8 mouse cellular contexts compared by ENCODE assay signal in the genomic region with DNA sequence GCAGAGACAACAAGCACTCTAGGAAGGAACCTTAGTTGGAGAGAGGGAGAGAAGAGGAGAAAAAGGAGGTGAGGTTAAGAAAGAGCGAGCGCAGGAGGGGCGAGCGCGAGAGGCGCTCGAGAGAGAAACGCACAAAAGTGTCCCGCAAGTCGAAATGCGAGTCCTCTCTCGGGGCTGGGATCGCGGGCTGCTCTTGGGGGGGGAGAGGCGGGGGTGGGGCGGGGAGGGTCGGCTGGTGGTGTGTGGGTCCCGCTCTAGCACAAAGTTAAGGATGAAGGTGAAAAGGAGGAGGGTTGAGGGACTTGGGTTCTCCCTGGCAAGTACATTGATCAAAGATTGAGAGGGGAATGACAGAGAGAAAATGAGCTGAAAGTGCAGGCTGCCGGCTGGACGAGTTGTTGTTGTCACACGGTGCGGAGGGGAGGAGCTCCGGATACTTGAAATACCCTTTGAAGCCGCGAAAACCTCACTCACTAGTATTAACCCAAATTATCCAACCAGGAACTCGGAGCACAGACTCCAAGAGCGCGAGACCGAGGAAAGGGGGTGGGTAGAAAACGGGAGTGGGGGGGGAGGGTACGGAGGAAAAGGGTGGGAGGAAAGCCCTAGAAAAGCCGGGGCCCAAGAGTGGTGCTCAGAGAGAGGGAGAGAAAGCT. TPM values are rescaled to one million over a fixed set of nuclear protein-coding genes. Genes with fewer than 3 reads are reported as not detected.
DNase-seq lines count a peak whose midpoint lies in the region; ATAC-seq and TF ChIP-seq lines count a peak whose summit lies in the region.

A gene (minus strand): TSS at position 345 of the 656 bp plus-strand sequence.

- peak; percentile 12; the same call in 1 of the 2 replicates for TF ChIP-seq POLR2A in lung, adult 2 months (IDR thresholded peaks at IDR 0.05; ENCODE audit: borderline replicate concordance, extremely low read depth, low read depth, low read length)

- DNase-seq in thymus, postnatal 4 days = peak; percentile 8
- no peak for DNase-seq in thymus, postnatal 14 days
- DNase-seq in kidney, postnatal 10 days = peak; percentile 81
- peak; percentile 33 for DNase-seq in lung, adult 2 months
- no peak for DNase-seq in adipocyte (ENCODE audit: low spot score)

- WGBS in embryonic facial prominence, embryonic 13.5 days = 1% methylated on average over 31 of the region's 32 CpGs
- under 1% methylated on average over 32 of the region's 32 CpGs for WGBS in heart, embryonic 15.5 days
- WGBS in lung, adult 2 months = under 1% methylated on average over 32 of the region's 32 CpGs
- under 1% methylated on average over 32 of the region's 32 CpGs for WGBS in neural tube, embryonic 15.5 days

- 0 out of 2 replicates have a peak, but pooled peaks cover 2% of the 10 kb centered on the region for H3K4me1 ChIP-seq in embryonic facial prominence, embryonic 13.5 days
- peaks cover 5% of the 10 kb centered on the region; the same call in 1 of the 2 replicates for H3K4me1 ChIP-seq in heart, embryonic 15.5 days (replicated peaks)
- H3K4me1 ChIP-seq in lung, adult 2 months (ENCODE audit: control insufficient read depth, insufficient read depth, low read length) = peaks cover 5% of the 10 kb centered on the region
- H3K4me1 ChIP-seq in neural tube, embryonic 15.5 days = peaks cover 19% of the 10 kb centered on the region

- no peaks in the 10 kb centered on the region for H3K9me3 ChIP-seq in embryonic facial prominence, embryonic 13.5 days
- H3K9me3 ChIP-seq in heart, embryonic 15.5 days (replicated peaks) = no peaks in the 10 kb centered on the region
- no peaks in the 10 kb centered on the region for H3K9me3 ChIP-seq in neural tube, embryonic 15.5 days (replicated peaks)

- peak within 1 kb of the TSS; percentile 80 for H3K4me3 ChIP-seq in embryonic facial prominence, embryonic 13.5 days
- peak within 1 kb of the TSS; percentile 88 for H3K4me3 ChIP-seq in heart, embryonic 15.5 days
- H3K4me3 ChIP-seq in lung, adult 2 months (replicated peaks; ENCODE audit: extremely low read depth, low read depth, low read length) = peak within 1 kb of the TSS; percentile 89
- H3K4me3 ChIP-seq in neural tube, embryonic 15.5 days (replicated peaks) = peak within 1 kb of the TSS; percentile 85

- peak within 1 kb of the TSS; percentile 95 for H3K4me2 ChIP-seq in embryonic facial prominence, embryonic 13.5 days
- H3K4me2 ChIP-seq in heart, embryonic 15.5 days = peak within 1 kb of the TSS; percentile 90
- H3K4me2 ChIP-seq in neural tube, embryonic 15.5 days = peak within 1 kb of the TSS; percentile 85

- ATAC-seq in embryonic facial prominence, embryonic 13.5 days (ENCODE audit: insufficient number of reproducible peaks, insufficient read depth, low FRiP score, low TSS enrichment, low read depth) = peak; percentile 77
- ATAC-seq in heart, embryonic 15.5 days (replicated peaks; ENCODE audit: insufficient number of reproducible peaks, insufficient read depth, low FRiP score, low read depth) = peak; percentile 53
- peak; percentile 77 for ATAC-seq in neural tube, embryonic 15.5 days (ENCODE audit: low FRiP score)

- H3K27ac ChIP-seq in embryonic facial prominence, embryonic 13.5 days = peak within 1 kb of the TSS; percentile 66; the same call in 1 of the 2 replicates
- H3K27ac ChIP-seq in heart, embryonic 15.5 days = peak within 1 kb of the TSS; percentile 74
- peak within 1 kb of the TSS; percentile 94 for H3K27ac ChIP-seq in neural tube, embryonic 15.5 days (replicated peaks)

- H3K27me3 ChIP-seq in embryonic facial prominence, embryonic 13.5 days = peaks cover 22% of the 10 kb centered on the region
- H3K27me3 ChIP-seq in heart, embryonic 15.5 days = no peaks in the 10 kb centered on the region; the same call in 1 of the 2 replicates
- no peaks in the 10 kb centered on the region for H3K27me3 ChIP-seq in neural tube, embryonic 15.5 days (replicated peaks)

- H3K36me3 ChIP-seq in embryonic facial prominence, embryonic 13.5 days = no peaks in the 10 kb centered on the region
- no peaks in the 10 kb centered on the region for H3K36me3 ChIP-seq in heart, embryonic 15.5 days
- no peaks in the 10 kb centered on the region for H3K36me3 ChIP-seq in neural tube, embryonic 15.5 days

- TF ChIP-seq CTCF in lung, adult 2 months (IDR thresholded peaks at IDR 0.05; ENCODE audit: insufficient read depth, low read length) = no peak

- H3K9ac ChIP-seq in embryonic facial prominence, embryonic 13.5 days = peak within 1 kb of the TSS; percentile 78
- peak within 1 kb of the TSS; percentile 75 for H3K9ac ChIP-seq in heart, embryonic 15.5 days
- peak within 1 kb of the TSS; percentile 86 for H3K9ac ChIP-seq in neural tube, embryonic 15.5 days (replicated peaks)

RNA-seq across cellular contexts. Expression of the gene that starts here (rescaled TPM):
- polyA plus RNA-seq in embryonic facial prominence, embryonic 13.5 days (2015; fragmentation: Nextera tagmentation; extraction: Ambion mirVana) = 2.1 and 3.1 TPM in 2 replicates
- 1.9 and 2.1 TPM in 2 replicates for polyA plus RNA-seq in heart, embryonic 15.5 days (2015; fragmentation: Nextera tagmentation; extraction: Ambion mirVana)
- 7.1 and 8.9 TPM in 2 replicates for polyA plus RNA-seq in lung, adult 2 months (2012; rRNA removed)
- polyA plus RNA-seq in neural tube, embryonic 15.5 days (2015; fragmentation: Nextera tagmentation; extraction: Ambion mirVana) = 12.6 and 14.9 TPM in 2 replicates

Comparison
In these comparisons a context has a peak if more than half of its experiments do, and no peak if none do; other contexts are left out.
1. DNase-seq: peak in thymus, postnatal 4 days (single experiment), kidney, postnatal 10 days (single experiment) and lung, adult 2 months (single experiment); none in thymus, postnatal 14 days (single experiment) and adipocyte (single experiment).
2. Peak in every context shown above with its lines, with median percentiles within 50 percentile points of each other: ATAC-seq, H3K27ac ChIP-seq, H3K4me2 ChIP-seq, H3K4me3 ChIP-seq and H3K9ac ChIP-seq.